Mouse (Mus musculus) intestine, embryonic 14.5 days (tissue): Measurements from ENCODE around the gene Gm17555. TPM values are rescaled to one million over a fixed set of nuclear protein-coding genes. Genes with fewer than 3 reads are reported as not detected.

Experiments used
- ATAC-seq: fragments of 200-750 bp; cut with Nextera tagmentation; replicated peaks from 2 replicates; pipeline ENCODE4 v1.8.0; 2017; ENCODE audit warnings: low read depth, moderate number of reproducible peaks, moderate TSS enrichment, moderate library complexity; ENCODE audit not compliant: low FRiP score, low TSS enrichment
- DNase-seq: peaks from one replicate; pipeline ENCODE4 v3.0.0-alpha.2; 2018; ENCODE audit warnings: low spot score
- H3K27ac ChIP-seq: fragments of 300-500 bp; sonication (generic); 2 replicates; pipeline ENCODE4 v1.5.1; 2014; ENCODE audit warnings: low read depth, mild to moderate bottlenecking, control low read depth
- H3K27me3 ChIP-seq: fragments of 300-500 bp; sonication (generic); replicated peaks from 2 replicates; pipeline ENCODE4 v1.6.1; 2014; ENCODE audit warnings: low read length, control low read depth; ENCODE audit not compliant: control insufficient read depth, insufficient read depth
- H3K36me3 ChIP-seq: fragments of 300-500 bp; sonication (generic); 2 replicates; pipeline ENCODE4 v1.6.1; 2014; ENCODE audit warnings: low read length, control low read depth; ENCODE audit not compliant: control insufficient read depth, insufficient read depth
- H3K4me1 ChIP-seq: fragments of 300-500 bp; sonication (generic); replicated peaks from 2 replicates; pipeline ENCODE4 v1.6.1; 2014; ENCODE audit warnings: low read length, control low read depth, mixed read lengths; ENCODE audit not compliant: control insufficient read depth, insufficient read depth
- H3K4me2 ChIP-seq: fragments of 300-500 bp; sonication (generic); 2 replicates; pipeline ENCODE4 v1.6.1; 2014; ENCODE audit warnings: low read length
- H3K4me3 ChIP-seq: fragments of 300-500 bp; sonication (generic); 2 replicates; pipeline ENCODE4 v1.5.1; 2014; ENCODE audit warnings: low read depth, low read length, control low read depth, mixed read lengths
- H3K9ac ChIP-seq: fragments of 300-500 bp; sonication (generic); 2 replicates; pipeline ENCODE4 v1.6.1; 2014; ENCODE audit warnings: mild to moderate bottlenecking, low read length
- H3K9me3 ChIP-seq: fragments of 300-500 bp; sonication (generic); 2 replicates; pipeline ENCODE4 v1.6.1; 2016; ENCODE audit warnings: low read length, control low read depth; ENCODE audit not compliant: control insufficient read depth
- WGBS: fragments of 180-500 bp; shearing (Covaris S2); extraction: QIAGEN DNeasy Blood & Tissue Kit; methylation state at CpG from one replicate; pipeline ENCODE4 v1.1.7; 2014; 5-methylcytosine and 5-hydroxymethylcytosine counted together
- polyA plus RNA-seq: library from polyadenylated mRNA; unstranded; fragments of >200 nt; fragmentation: Nextera tagmentation; extraction: Ambion mirVana; gene quantifications from 2 replicates; pipeline ENCODE4 v1.2.1, GENCODE M21; 2014

The Gm17555 gene
- polyA plus RNA-seq, 1 experiment from 2014 or later, result not detected

DNA sequence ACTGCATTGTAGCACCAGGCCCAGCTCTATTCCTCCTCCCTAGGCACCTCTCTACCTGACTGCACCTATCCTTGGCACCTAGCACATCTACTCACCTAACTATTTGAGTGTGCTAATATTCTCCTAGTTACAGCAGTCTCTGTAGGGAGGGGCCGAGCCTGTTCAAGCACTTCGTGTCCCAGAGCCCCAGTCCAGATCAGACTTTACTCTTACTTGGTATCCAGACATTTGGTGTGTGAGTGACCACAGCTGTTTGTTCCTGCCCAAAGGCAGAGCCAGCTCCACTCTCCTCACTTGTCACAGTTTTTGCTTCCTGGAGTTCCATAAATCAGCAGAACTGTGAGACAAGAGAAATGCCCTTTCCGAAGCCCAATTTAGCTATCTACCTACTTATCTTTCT, 15.9 kb upstream of the Gm17555 start:
- DNase-seq, result no peak
- ATAC-seq, result no peak
- WGBS, result 67% methylated on average over 3 of the region's 3 CpGs

DNA sequence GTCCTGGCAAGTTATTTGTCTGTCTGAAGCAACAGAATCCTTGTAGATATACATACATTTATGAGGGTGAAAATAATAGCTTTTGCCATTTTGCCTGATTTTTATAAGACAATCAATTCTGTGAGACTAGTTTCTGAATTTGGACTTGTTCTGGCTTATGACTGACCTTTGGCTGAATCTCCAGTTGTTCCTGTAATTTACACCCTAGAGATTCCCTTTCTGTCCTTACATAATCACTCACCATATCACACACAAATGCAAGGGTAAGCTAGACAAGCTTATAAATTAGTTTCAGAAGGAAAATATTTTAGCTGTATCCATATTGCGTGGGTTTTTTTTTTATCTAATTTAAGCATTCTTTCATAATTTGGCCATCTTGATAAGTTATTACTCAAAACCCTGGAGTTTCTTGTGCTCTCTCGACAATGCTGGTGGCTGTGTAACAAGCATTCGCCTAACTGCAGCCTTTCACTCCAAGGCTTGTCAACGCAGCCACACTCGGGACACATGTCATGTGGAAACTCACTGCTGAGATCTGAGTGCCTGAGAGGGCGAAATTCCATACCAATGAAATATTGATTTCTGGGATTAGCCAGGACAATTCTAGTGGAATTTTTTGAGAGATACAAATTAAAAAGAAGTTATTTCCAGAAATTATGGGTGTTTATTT, 3.8 kb upstream of the Gm17555 start:
- no peak for ATAC-seq
- no peak for DNase-seq
- WGBS, result 86% methylated on average over 6 of the region's 6 CpGs
- Histone ChIP-seq H3K4me3 (no peak overlapping the region), H3K36me3 (no peaks in the 10 kb centered on the region), H3K27me3 (no peaks in the 10 kb centered on the region), H3K4me2 (no peak overlapping the region), H3K9me3 (no peaks in the 10 kb centered on the region), H3K27ac (no peak overlapping the region), H3K9ac (no peak overlapping the region), H3K4me1 (no peaks in the 10 kb centered on the region)

More for the DNA sequence above, 15.9 kb upstream of the Gm17555 start:
- Histone ChIP-seq H3K4me3 (no peak overlapping the region), H3K9me3 (no peaks in the 10 kb centered on the region), H3K4me1 (no peaks in the 10 kb centered on the region), H3K4me2 (no peak overlapping the region), H3K27ac (no peak overlapping the region), H3K36me3 (no peaks in the 10 kb centered on the region), H3K27me3 (no peaks in the 10 kb centered on the region), H3K9ac (no peak overlapping the region)

DNA sequence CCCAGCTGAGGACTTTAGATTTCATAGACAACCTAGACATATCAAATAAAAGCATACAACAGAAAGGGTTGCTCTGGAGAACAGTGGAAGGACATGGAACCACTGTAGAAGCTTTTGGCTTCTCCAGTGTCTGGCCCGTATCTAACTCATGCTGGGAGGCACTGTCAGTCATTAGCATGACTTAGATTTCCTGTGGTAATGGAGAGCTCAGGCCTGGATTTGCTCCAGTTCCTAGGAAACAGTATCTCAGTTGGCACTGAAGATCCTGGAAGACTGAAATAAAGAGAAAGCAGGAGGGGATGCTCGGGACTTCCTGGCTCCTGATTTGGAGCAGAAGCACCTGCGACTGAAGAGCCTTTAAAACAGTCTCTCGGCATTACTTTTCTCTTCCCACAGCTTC, 12.7 kb downstream of the Gm17555 start:
- WGBS, result 71% methylated on average over 4 of the region's 4 CpGs

DNA sequence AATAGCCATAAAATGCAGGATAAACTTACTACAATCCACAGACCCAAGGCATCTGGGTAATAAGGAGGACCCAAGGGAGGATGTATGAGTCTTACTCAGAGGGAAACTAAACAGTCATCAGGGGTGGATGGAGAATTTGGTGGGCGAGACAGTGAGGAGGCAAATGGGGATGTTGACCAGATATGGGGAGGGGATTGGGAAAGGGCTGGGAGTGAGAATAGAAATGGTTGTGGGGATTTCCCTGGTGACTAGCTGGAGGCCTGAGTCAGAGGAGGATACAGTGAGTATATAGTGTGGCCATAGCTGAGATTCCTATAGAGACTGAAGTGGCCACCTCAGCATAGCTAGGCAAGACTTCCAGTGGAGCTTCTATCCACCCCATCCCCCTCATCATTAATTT, 16.8 kb downstream of the Gm17555 start:
- Histone ChIP-seq H3K36me3 (no peaks in the 10 kb centered on the region), H3K27ac (no peak overlapping the region), H3K9me3 (no peaks in the 10 kb centered on the region), H3K4me2 (no peak overlapping the region), H3K27me3 (no peaks in the 10 kb centered on the region), H3K4me3 (no peak overlapping the region), H3K9ac (no peak overlapping the region), H3K4me1 (no peaks in the 10 kb centered on the region)
- DNase-seq (no peak), ATAC-seq (no peak)
- WGBS, result 69% methylated on average over 1 of the region's 1 CpGs

More for the DNA sequence above, 12.7 kb downstream of the Gm17555 start:
- Histone ChIP-seq H3K9me3 (no peaks in the 10 kb centered on the region), H3K4me3 (no peak overlapping the region), H3K27ac (no peak overlapping the region), H3K27me3 (no peaks in the 10 kb centered on the region), H3K4me1 (no peaks in the 10 kb centered on the region), H3K9ac (no peak overlapping the region), H3K36me3 (no peaks in the 10 kb centered on the region), H3K4me2 (no peak overlapping the region)
- ATAC-seq, result no peak
- no peak for DNase-seq

DNA sequence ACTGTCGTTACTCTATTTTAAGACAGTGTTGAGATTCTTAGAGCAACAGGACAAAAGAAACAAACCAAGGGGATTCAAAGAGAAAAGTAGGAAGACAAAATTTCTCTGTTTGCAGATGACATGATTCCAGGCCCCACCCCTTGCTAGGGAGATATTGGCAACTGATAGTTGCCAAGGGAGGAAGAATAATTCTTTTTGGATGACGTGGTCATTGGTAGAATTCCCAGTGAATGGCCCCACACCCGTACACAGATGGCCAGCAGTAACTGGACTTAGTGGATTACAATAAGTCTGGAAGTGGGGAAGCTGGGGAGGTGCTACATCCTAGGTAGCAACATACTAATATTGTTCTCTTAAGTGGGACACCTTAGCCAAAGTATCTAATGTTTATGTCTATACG, 22.0 kb downstream of the Gm17555 start:
- ATAC-seq (no peak), DNase-seq (no peak)
- H3K27me3 ChIP-seq, result no peaks in the 10 kb centered on the region
- 88% methylated on average over 4 of the region's 4 CpGs for WGBS
- no peak overlapping the region for H3K9ac ChIP-seq
- H3K4me2 ChIP-seq, result no peak overlapping the region
- H3K9me3 ChIP-seq, result no peaks in the 10 kb centered on the region
- H3K4me1 ChIP-seq, result no peaks in the 10 kb centered on the region
- no peaks in the 10 kb centered on the region for H3K36me3 ChIP-seq
- no peak overlapping the region for H3K27ac ChIP-seq
- H3K4me3 ChIP-seq, result no peak overlapping the region

DNA sequence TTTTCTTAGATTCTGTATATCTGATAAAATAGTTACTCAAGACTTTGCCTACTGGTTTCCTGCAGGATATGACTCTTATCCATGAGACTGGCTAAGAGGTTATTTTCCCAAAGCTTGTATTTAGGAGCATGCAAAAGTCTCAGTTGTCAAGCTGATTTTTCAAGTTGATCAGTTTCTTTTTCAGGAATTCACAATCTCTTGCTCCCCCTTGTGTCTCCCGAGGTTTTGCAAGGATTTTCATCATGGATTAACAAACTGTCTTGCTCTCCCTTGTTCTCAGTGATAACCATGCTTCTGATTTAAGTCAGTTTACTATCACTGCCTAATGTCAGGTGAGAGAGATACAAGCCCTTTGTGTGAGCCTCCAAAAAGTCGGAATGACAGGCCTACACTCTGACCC, 30.5 kb downstream of the Gm17555 start:
- Histone ChIP-seq H3K9ac (no peak overlapping the region), H3K4me2 (no peak overlapping the region), H3K9me3 (no peaks in the 10 kb centered on the region), H3K4me1 (no peaks in the 10 kb centered on the region), H3K36me3 (no peaks in the 10 kb centered on the region), H3K27me3 (no peaks in the 10 kb centered on the region), H3K27ac (no peak overlapping the region), H3K4me3 (no peak overlapping the region)
- no peak for DNase-seq
- 27% methylated on average over 2 of the region's 2 CpGs for whole genome bisulfite sequencing
- no peak for ATAC-seq

DNA sequence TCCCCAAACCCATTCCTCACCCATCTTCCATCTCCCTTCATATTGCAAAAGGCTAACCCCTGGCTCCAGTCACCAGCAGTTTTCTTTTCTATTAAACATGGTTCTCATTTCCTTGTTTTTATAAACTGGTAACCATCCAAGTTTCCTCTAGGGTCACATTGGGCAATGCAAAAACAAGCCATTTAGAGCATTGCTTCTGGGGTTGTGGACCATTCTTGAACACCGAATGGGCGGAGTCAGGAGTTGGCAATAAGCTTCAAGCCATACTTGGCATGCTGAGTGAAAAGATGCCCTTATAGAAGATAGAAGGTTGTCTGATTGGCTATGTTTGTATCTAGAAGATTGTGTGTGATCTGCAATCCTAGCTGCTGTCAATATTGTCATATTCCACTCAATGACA, 33.6 kb downstream of the Gm17555 start:
- Histone ChIP-seq H3K4me1 (no peaks in the 10 kb centered on the region), H3K27ac (no peak overlapping the region), H3K36me3 (no peaks in the 10 kb centered on the region), H3K9me3 (no peaks in the 10 kb centered on the region), H3K9ac (no peak overlapping the region), H3K27me3 (no peaks in the 10 kb centered on the region), H3K4me2 (no peak overlapping the region), H3K4me3 (no peak overlapping the region)
- ATAC-seq (no peak), DNase-seq (no peak)
- WGBS, result 96% methylated on average over 2 of the region's 2 CpGs

DNA sequence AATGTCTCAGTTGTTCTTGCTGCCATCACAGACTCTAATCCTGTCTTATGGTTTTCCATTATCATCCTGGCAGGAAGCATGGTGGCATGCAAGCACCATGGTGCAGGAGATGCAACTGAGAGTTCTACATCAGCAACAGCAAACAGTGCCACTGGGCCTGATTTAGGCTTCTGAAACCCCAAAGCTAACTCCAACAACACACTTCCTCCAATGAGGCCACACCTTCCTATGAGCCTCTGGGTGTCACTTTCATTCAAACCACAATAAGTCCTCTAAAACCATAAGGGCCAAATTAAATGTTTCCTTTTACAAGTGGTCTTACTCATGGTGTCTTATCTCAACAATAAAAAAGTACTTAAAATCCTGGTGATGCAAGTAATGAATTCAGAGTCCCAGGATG, 37.3 kb downstream of the Gm17555 start:
- Histone ChIP-seq H3K36me3 (no peaks in the 10 kb centered on the region), H3K4me1 (no peaks in the 10 kb centered on the region), H3K27me3 (no peaks in the 10 kb centered on the region), H3K4me2 (no peak overlapping the region), H3K27ac (no peak overlapping the region), H3K4me3 (no peak overlapping the region), H3K9ac (no peak overlapping the region), H3K9me3 (no peaks in the 10 kb centered on the region)
- ATAC-seq (no peak), DNase-seq (no peak)
